Mouse (Mus musculus): ENCODE results near the gene Wrb. TPM values are rescaled to one million over a fixed set of nuclear protein-coding genes. Genes with fewer than 3 reads are reported as not detected.

Wrb gene
- polyA plus RNA-seq, 1 experiment from 2014 or later: 9.0 TPM

DNA sequence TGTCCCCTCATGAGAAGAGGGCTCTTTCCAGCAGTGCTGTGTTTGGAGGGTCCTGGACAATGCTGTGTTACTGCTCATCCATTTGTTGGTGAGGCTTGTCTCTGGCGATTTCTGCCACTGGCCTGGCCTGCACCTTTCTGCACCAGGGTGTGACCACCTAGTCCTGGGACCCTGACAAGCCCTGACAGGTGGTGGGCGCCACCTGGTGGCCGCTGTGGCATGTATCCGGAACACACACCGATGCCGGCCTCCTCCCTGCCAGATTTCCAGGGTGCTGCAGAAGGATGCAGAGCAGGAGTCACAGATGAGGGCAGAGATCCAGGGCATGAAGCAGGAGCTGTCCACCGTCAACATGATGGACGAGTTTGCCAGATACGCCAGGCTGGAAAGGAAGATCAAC, 6.3 kb downstream of the Wrb start:
- 22% methylated on average over 9 of the region's 9 CpGs for WGBS (ENCODE audit: insufficient replicate concordance)
- Histone ChIP-seq H3K27ac (ENCODE audit: low read length) (no peak overlapping the region), H3K9ac (ENCODE audit: low read depth, low read length) (no peak overlapping the region)

DNA sequence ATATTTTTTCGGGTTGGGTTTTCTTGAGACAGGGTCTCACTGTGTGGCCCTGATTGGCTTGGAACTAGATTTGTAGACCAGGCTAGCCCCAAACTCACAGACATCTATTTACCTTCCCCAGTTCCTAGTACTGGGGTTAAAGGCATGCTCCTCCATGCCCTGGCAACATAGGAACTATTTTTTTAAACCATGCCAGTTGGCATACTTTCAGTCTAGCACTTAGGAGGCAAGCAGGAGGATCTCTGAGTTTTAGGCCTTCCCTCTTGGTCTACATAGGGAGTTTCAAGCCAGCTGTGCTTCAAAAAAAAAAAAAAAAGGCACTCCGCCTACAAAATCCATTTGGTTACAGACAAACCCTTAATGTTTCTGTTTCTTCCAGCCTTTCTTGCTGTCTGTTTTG, 9.3 kb downstream of the Wrb start:
- H3K27me3 ChIP-seq (ENCODE audit: control insufficient read depth, insufficient read depth, low read depth, low read length): no peaks in the 10 kb centered on the region
- H3K36me3 ChIP-seq (ENCODE audit: control insufficient read depth, insufficient read depth): no peaks in the 10 kb centered on the region
- no peak overlapping the region for H3K27ac ChIP-seq (ENCODE audit: low read length)
- WGBS (ENCODE audit: insufficient replicate concordance): 71% methylated on average over 2 of the region's 2 CpGs
- ATAC-seq (ENCODE audit: low read depth): no peak
- H3K9me3 ChIP-seq (replicated peaks; ENCODE audit: control insufficient read depth, low read length): no peaks in the 10 kb centered on the region
- H3K4me2 ChIP-seq (ENCODE audit: low read depth, low read length): no peak overlapping the region
- H3K4me1 ChIP-seq (ENCODE audit: control insufficient read depth, low read depth, low read length): no peaks in the 10 kb centered on the region; the same call in 1 of the 2 replicates
- H3K4me3 ChIP-seq (ENCODE audit: low read depth, low read length): no peak overlapping the region
- no peak overlapping the region for H3K9ac ChIP-seq (ENCODE audit: low read depth, low read length)

More for the DNA sequence above, 6.3 kb downstream of the Wrb start:
- Histone ChIP-seq H3K36me3 (ENCODE audit: control insufficient read depth, insufficient read depth) (no peaks in the 10 kb centered on the region), H3K4me3 (ENCODE audit: low read depth, low read length) (no peak overlapping the region), H3K9me3 (replicated peaks; ENCODE audit: control insufficient read depth, low read length) (no peaks in the 10 kb centered on the region), H3K4me1 (ENCODE audit: control insufficient read depth, low read depth, low read length) (no peaks in the 10 kb centered on the region; the same call in 1 of the 2 replicates), H3K4me2 (ENCODE audit: low read depth, low read length) (no peak overlapping the region), H3K27me3 (ENCODE audit: control insufficient read depth, insufficient read depth, low read depth, low read length) (no peaks in the 10 kb centered on the region)
- peak; percentile 52 for ATAC-seq (ENCODE audit: low read depth)

DNA sequence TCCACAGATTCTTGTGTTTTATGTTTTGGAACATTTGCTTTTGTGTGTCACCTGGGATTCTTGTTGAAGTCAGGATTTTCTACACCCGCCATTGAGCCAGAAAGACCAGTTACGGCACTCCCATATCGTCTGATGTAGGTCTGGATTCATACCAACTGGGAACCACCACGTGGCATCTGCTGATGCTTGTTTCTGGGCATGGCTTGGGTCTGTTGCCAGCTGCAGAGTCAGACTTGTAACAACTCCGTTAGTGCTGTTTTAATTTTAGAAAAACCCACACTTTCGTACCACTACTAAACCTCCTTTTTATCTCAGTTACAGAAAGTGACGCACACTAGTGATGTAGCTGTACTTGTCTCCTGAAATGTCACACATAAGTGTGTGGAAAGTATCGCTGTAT, 10.8 kb downstream of the Wrb start:
- 76% methylated on average over 8 of the region's 8 CpGs for WGBS (ENCODE audit: insufficient replicate concordance)
- Histone ChIP-seq H3K27ac (ENCODE audit: low read length) (no peak overlapping the region), H3K4me3 (ENCODE audit: low read depth, low read length) (no peak overlapping the region), H3K36me3 (ENCODE audit: control insufficient read depth, insufficient read depth) (no peaks in the 10 kb centered on the region), H3K27me3 (ENCODE audit: control insufficient read depth, insufficient read depth, low read depth, low read length) (no peaks in the 10 kb centered on the region), H3K9ac (ENCODE audit: low read depth, low read length) (no peak overlapping the region), H3K4me1 (ENCODE audit: control insufficient read depth, low read depth, low read length) (no peaks in the 10 kb centered on the region; the same call in 1 of the 2 replicates), H3K4me2 (ENCODE audit: low read depth, low read length) (no peak overlapping the region), H3K9me3 (replicated peaks; ENCODE audit: control insufficient read depth, low read length) (no peaks in the 10 kb centered on the region)
- no peak for ATAC-seq (ENCODE audit: low read depth)

DNA sequence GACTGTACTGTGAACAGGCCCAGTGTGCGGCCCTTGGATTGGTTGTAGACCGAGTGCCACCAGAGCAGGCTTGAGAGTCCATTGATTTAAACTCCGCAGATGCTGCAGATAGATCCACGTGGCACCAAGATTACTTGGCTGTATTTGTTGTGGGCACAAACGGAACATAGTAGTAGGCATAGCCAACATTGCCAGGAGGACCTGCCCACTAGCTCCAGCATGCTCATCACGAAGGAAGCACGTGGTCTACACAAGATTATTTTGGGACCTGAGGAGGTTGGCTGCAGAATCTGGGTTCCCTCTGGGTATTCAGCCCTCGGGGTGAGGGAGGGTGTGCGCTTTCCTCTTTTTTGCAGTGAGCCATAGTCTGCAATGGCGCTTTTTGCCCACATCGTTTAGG, 12.0 kb downstream of the Wrb start:
- no peak overlapping the region for H3K4me3 ChIP-seq (ENCODE audit: low read depth, low read length)
- H3K9ac ChIP-seq (ENCODE audit: low read depth, low read length): no peak overlapping the region
- H3K36me3 ChIP-seq (ENCODE audit: control insufficient read depth, insufficient read depth): no peaks in the 10 kb centered on the region
- no peak for ATAC-seq (ENCODE audit: low read depth)
- H3K4me2 ChIP-seq (ENCODE audit: low read depth, low read length): no peak overlapping the region
- WGBS (ENCODE audit: insufficient replicate concordance): 70% methylated on average over 11 of the region's 11 CpGs
- H3K4me1 ChIP-seq (ENCODE audit: control insufficient read depth, low read depth, low read length): no peaks in the 10 kb centered on the region
- H3K9me3 ChIP-seq (replicated peaks; ENCODE audit: control insufficient read depth, low read length): no peaks in the 10 kb centered on the region
- no peak overlapping the region for H3K27ac ChIP-seq (ENCODE audit: low read length)
- H3K27me3 ChIP-seq (ENCODE audit: control insufficient read depth, insufficient read depth, low read depth, low read length): no peaks in the 10 kb centered on the region

DNA sequence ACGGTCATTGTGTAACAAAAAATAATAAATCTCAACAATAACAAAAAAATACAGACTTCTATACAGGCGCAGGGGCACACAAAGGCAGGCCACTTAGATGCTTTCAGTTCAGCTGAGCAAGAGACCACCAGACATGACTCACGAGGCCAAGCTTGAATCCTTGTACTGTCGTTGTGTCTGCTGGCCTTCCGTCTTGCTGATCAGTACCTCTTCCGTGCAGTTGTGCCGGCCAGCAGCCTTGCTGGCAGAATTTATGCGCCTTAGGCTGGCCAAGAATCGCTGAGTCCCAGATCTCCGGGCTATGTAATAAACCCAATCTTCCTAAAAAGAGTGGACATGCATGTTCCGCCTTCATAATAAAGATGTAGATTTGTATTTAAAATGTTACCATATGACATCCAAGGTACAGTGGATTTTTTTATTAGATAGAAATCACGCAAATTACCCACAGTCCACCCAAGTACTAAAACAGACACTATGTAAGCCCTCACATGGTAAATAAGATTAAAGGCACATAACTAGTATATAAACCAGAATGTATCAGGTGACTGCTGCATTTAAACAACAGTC, 13.4 kb downstream of the Wrb start:
- no peaks in the 10 kb centered on the region for H3K9me3 ChIP-seq (replicated peaks; ENCODE audit: control insufficient read depth, low read length)
- peak overlapping the region; percentile 68 for H3K9ac ChIP-seq (ENCODE audit: low read depth, low read length)
- H3K4me3 ChIP-seq (ENCODE audit: low read depth, low read length): peak overlapping the region; percentile 64
- H3K4me1 ChIP-seq (ENCODE audit: control insufficient read depth, low read depth, low read length): no peaks in the 10 kb centered on the region
- H3K27ac ChIP-seq (ENCODE audit: low read length): no peak overlapping the region
- WGBS (ENCODE audit: insufficient replicate concordance): 60% methylated on average over 12 of the region's 12 CpGs
- H3K27me3 ChIP-seq (ENCODE audit: control insufficient read depth, insufficient read depth, low read depth, low read length): no peaks in the 10 kb centered on the region
- ATAC-seq (ENCODE audit: low read depth): no peak
- no peaks in the 10 kb centered on the region for H3K36me3 ChIP-seq (ENCODE audit: control insufficient read depth, insufficient read depth)
- peak overlapping the region; percentile 93 for H3K4me2 ChIP-seq (ENCODE audit: low read depth, low read length)

DNA sequence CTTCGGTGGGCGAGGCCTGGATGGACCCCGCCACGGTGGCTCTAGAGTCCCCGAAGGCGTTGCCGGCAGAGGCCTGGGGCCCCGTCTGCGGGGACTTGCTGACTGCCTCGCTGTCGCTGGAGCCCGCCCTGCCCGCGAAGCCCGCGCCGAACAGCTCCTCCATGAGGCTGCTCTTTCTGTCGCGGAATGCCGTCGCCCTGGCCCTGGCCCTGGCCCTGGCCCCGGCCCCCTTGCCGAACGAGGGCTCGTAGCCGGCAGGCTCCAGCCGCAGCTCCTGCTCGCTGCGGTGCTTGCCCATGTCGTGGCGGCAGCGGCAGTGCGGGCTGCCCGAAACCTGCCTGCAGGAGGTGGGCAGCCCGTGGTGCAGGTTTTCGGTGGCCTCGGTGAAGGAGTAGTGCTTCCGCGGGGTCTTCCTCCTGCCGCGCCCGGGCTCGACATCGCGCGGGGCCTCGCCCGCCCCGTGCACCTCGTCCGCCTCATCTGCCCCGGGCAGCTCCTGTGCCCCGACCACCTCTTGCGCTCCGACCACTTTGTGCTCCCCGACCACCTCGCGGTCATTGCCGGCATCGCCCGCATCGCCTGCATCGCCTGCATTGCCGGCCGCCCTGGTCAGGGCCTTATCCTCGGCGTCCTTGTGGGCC, 14.0 kb downstream of the Wrb start:
- no peak overlapping the region for H3K27ac ChIP-seq (ENCODE audit: low read length)
- 1% methylated on average over 67 of the region's 67 CpGs for WGBS (ENCODE audit: insufficient replicate concordance)
- peak; percentile 72 for ATAC-seq (ENCODE audit: low read depth)
- H3K4me3 ChIP-seq (ENCODE audit: low read depth, low read length): peak overlapping the region; percentile 64
- no peaks in the 10 kb centered on the region for H3K27me3 ChIP-seq (ENCODE audit: control insufficient read depth, insufficient read depth, low read depth, low read length)
- peak overlapping the region; percentile 68 for H3K9ac ChIP-seq (ENCODE audit: low read depth, low read length)
- H3K4me2 ChIP-seq (ENCODE audit: low read depth, low read length): peak overlapping the region; percentile 93
- no peaks in the 10 kb centered on the region for H3K4me1 ChIP-seq (ENCODE audit: control insufficient read depth, low read depth, low read length)
- no peaks in the 10 kb centered on the region for H3K9me3 ChIP-seq (replicated peaks; ENCODE audit: control insufficient read depth, low read length)
- no peaks in the 10 kb centered on the region for H3K36me3 ChIP-seq (ENCODE audit: control insufficient read depth, insufficient read depth)

DNA sequence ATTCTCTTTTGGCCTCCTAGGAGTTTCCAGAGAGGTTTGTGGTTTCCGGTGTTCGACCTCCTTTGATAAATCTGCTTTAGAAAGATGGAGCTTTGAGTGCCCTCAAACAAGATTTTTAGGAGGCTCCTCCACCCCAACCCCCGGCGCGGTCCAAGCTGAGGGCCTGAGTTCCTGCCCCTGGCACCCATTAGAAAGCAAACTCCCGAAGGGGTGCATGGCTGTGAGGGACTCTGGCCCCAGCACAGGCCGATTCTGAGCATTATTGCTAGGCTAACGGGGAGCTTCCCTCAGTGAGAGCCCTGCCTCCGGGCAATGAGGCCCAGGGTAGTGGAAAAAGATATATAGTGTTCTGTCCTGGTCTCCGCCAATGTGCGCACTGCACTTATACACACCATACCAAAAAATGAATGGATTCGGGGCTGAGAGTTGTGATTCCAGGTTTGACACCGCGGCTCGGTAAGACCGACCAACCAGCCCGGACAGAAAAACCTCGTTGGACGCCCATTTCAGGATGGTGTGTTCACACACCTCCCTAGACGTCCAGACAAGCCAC, 14.7 kb downstream of the Wrb start:
- H3K27ac ChIP-seq (ENCODE audit: low read length): no peak overlapping the region
- no peak for ATAC-seq (ENCODE audit: low read depth)
- no peaks in the 10 kb centered on the region for H3K9me3 ChIP-seq (replicated peaks; ENCODE audit: control insufficient read depth, low read length)
- H3K4me1 ChIP-seq (ENCODE audit: control insufficient read depth, low read depth, low read length): no peaks in the 10 kb centered on the region
- H3K27me3 ChIP-seq (ENCODE audit: control insufficient read depth, insufficient read depth, low read depth, low read length): no peaks in the 10 kb centered on the region
- H3K4me2 ChIP-seq (ENCODE audit: low read depth, low read length): peak overlapping the region; percentile 93
- H3K4me3 ChIP-seq (ENCODE audit: low read depth, low read length): peak overlapping the region; percentile 64
- no peaks in the 10 kb centered on the region for H3K36me3 ChIP-seq (ENCODE audit: control insufficient read depth, insufficient read depth)
- H3K9ac ChIP-seq (ENCODE audit: low read depth, low read length): no peak overlapping the region
- WGBS (ENCODE audit: insufficient replicate concordance): 67% methylated on average over 20 of the region's 20 CpGs

DNA sequence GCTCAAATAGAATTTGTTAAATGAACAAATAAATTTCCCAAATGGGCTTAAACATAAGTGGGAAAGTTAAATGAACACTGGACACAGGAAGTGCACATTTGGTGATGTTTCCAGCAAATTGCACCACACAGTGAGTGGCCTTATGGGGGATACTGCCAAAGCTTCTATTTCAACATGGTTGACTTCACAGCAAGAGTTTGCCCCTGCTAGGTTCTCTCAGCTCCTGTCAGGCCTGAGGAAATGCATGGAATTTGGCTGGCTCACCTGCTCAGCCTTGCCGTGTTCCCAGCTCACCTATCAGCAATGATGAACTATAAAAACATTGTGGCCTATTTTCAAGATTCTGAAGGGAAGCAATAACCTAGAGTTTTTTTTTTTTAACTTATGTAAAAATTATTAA, 15.7 kb downstream of the Wrb start:
- no peaks in the 10 kb centered on the region for H3K36me3 ChIP-seq (ENCODE audit: control insufficient read depth, insufficient read depth)
- H3K9me3 ChIP-seq (replicated peaks; ENCODE audit: control insufficient read depth, low read length): no peaks in the 10 kb centered on the region
- 77% methylated on average over 1 of the region's 1 CpGs for WGBS (ENCODE audit: insufficient replicate concordance)
- no peak overlapping the region for H3K4me2 ChIP-seq (ENCODE audit: low read depth, low read length)
- ATAC-seq (ENCODE audit: low read depth): no peak
- no peak overlapping the region for H3K4me3 ChIP-seq (ENCODE audit: low read depth, low read length)
- H3K9ac ChIP-seq (ENCODE audit: low read depth, low read length): no peak overlapping the region
- H3K4me1 ChIP-seq (ENCODE audit: control insufficient read depth, low read depth, low read length): no peaks in the 10 kb centered on the region
- H3K27ac ChIP-seq (ENCODE audit: low read length): no peak overlapping the region
- H3K27me3 ChIP-seq (ENCODE audit: control insufficient read depth, insufficient read depth, low read depth, low read length): no peaks in the 10 kb centered on the region

DNA sequence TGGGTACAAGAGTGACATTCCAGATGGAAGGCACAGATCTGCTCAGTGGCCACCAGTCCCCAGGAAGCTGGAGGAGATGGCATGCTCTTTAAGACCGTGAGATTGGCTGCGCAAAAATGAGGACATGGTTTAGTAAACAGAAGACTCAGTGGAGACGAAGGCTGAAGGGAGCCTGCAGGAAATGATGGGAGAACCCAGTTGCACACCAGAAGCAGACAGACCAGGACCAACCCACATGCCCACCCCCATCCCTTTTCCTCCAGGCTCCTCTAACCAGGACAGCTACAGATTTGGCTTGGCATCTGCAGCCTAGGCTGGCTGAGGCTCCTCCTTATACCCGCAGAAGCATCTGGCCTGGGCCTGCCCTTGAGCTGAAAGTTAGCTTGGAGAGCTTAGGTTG, 16.1 kb downstream of the Wrb start:
- ATAC-seq (ENCODE audit: low read depth): no peak

More for the DNA sequence above, 16.1 kb downstream of the Wrb start:
- no peaks in the 10 kb centered on the region for H3K9me3 ChIP-seq (replicated peaks; ENCODE audit: control insufficient read depth, low read length)
- no peak overlapping the region for H3K4me2 ChIP-seq (ENCODE audit: low read depth, low read length)
- no peaks in the 10 kb centered on the region for H3K36me3 ChIP-seq (ENCODE audit: control insufficient read depth, insufficient read depth)
- no peaks in the 10 kb centered on the region for H3K27me3 ChIP-seq (ENCODE audit: control insufficient read depth, insufficient read depth, low read depth, low read length)
- H3K27ac ChIP-seq (ENCODE audit: low read length): no peak overlapping the region
- no peak overlapping the region for H3K9ac ChIP-seq (ENCODE audit: low read depth, low read length)
- no peaks in the 10 kb centered on the region for H3K4me1 ChIP-seq (ENCODE audit: control insufficient read depth, low read depth, low read length)
- H3K4me3 ChIP-seq (ENCODE audit: low read depth, low read length): no peak overlapping the region
- 80% methylated on average over 4 of the region's 4 CpGs for WGBS (ENCODE audit: insufficient replicate concordance)

Data from liver, embryonic 16.5 days (tissue).